Mouse (Mus musculus) small intestine, adult 2 months (tissue): Measurements from ENCODE around the gene Rab14.

Source experiments
- CTCF ChIP-seq: fragments of 200-500 bp; IDR thresholded peaks from 2 replicates; pipeline ENCODE4 v1.5.1; 2012; ENCODE audit warnings: low read depth, mild to moderate bottlenecking, control low read depth, inconsistent platforms, low read length, moderate library complexity, mixed read lengths; ENCODE audit not compliant: insufficient replicate concordance, insufficient read length; ENCODE audit errors: extremely low read depth
- POLR2A ChIP-seq: fragments of 200-500 bp; IDR thresholded peaks from 2 replicates; pipeline ENCODE4 v1.6.1; 2012; ENCODE audit warnings: low read depth, mild to moderate bottlenecking, control low read depth, inconsistent platforms, low read length, moderate library complexity

GRCm38 (mm10) chr2:35228145-35228544 is 27.2 kb upstream of the Rab14 start:
- no peak for TF ChIP-seq CTCF
- no peak for TF ChIP-seq POLR2A
